Mouse (Mus musculus) MEL (cell line): Measurements from ENCODE around the gene Olfr1099. TPM values are rescaled to one million over a fixed set of nuclear protein-coding genes. Genes with fewer than 3 reads are reported as not detected.

Experiments used
- DNase-seq: peaks from one replicate; pipeline ENCODE4 v3.0.0; 2011; ENCODE audit warnings: low read depth, low spot score
- H3K27ac ChIP-seq: 2 replicates; pipeline ENCODE4 v1.5.1; 2012; ENCODE audit warnings: low read depth, mild to moderate bottlenecking, control low read depth, low read length, moderate library complexity; ENCODE audit not compliant: control insufficient read depth
- H3K27me3 ChIP-seq, 2 experiments: fragments of 150-350 bp in 1 of 2; sonication (generic) in 1 of 2; 2 replicates each; pipeline ENCODE4 v1.6.1; 2012; ENCODE audit warnings: low read length in 2 of 2, mild to moderate bottlenecking in 2 of 2, improper control_type of control experiment in 1 of 2, moderate library complexity in 1 of 2; ENCODE audit not compliant: insufficient read depth in 2 of 2, control insufficient read depth in 1 of 2
- H3K36me3 ChIP-seq, 2 experiments: 2 replicates each; pipeline ENCODE4 v1.6.1; 2012 to 2014; ENCODE audit warnings: low read length in 2 of 2, improper control_type of control experiment in 1 of 2, inconsistent platforms in 1 of 2, mild to moderate bottlenecking in 1 of 2; ENCODE audit not compliant: insufficient read depth in 2 of 2, control insufficient read depth in 1 of 2
- H3K4me1 ChIP-seq, 2 experiments: fragments of 150-350 bp in 1 of 2; sonication (generic) in 1 of 2; 2 replicates each; pipeline ENCODE4 v1.6.1; 2012; ENCODE audit warnings: low read length in 2 of 2, improper control_type of control experiment in 1 of 2, mild to moderate bottlenecking in 1 of 2; ENCODE audit not compliant: insufficient read depth in 2 of 2, control insufficient read depth in 1 of 2
- H3K4me3 ChIP-seq, 2 experiments: fragments of 150-350 bp in 1 of 2; sonication (generic) in 1 of 2; 2 replicates each; pipeline ENCODE4 v1.5.1; 2012; ENCODE audit warnings: low read depth in 2 of 2, low read length in 2 of 2, mild to moderate bottlenecking in 2 of 2, moderate library complexity in 2 of 2, control low read depth in 1 of 2, improper control_type of control experiment in 1 of 2; ENCODE audit not compliant: control insufficient read depth in 1 of 2, insufficient read depth in 1 of 2
- H3K79me2 ChIP-seq: 2 replicates; pipeline ENCODE4 v1.6.1; 2012; ENCODE audit warnings: mild to moderate bottlenecking, low read length, moderate library complexity; ENCODE audit not compliant: control insufficient read depth, poor library complexity, insufficient read depth
- H3K9ac ChIP-seq: 2 replicates; pipeline ENCODE4 v1.6.1; 2012; ENCODE audit warnings: low read depth, mild to moderate bottlenecking, control low read depth, low read length, moderate library complexity; ENCODE audit not compliant: control insufficient read depth, poor library complexity, severe bottlenecking
- H3K9me3 ChIP-seq: fragments of 150-350 bp; sonication (generic); replicated peaks from 2 replicates; pipeline ENCODE4 v1.6.1; 2012; ENCODE audit warnings: mild to moderate bottlenecking, low read length, improper control_type of control experiment, moderate library complexity; ENCODE audit not compliant: insufficient read depth
- BHLHE40 ChIP-seq: IDR thresholded peaks from 2 replicates; pipeline ENCODE4 v1.6.1; 2012; ENCODE audit warnings: low read depth, mild to moderate bottlenecking, inconsistent platforms, low read length, improper control_type of control experiment, borderline replicate concordance
- CHD2 ChIP-seq: IDR thresholded peaks from 2 replicates; pipeline ENCODE4 v1.6.1; 2011; ENCODE audit warnings: low read length, improper control_type of control experiment
- CTCF ChIP-seq, 3 experiments: IDR thresholded peaks in 2 of 3; conservative IDR thresholded peaks in 1 of 3; 2 replicates each; pipeline ENCODE4 v1.5.1; 2011 to 2012; ENCODE audit warnings: low read length in 3 of 3, low read depth in 2 of 3, mild to moderate bottlenecking in 2 of 3, improper control_type of control experiment in 1 of 3, inconsistent platforms in 1 of 3, mixed read lengths in 1 of 3, moderate library complexity in 1 of 3; ENCODE audit not compliant: control insufficient read depth in 1 of 3, insufficient read depth in 1 of 3, poor library complexity in 1 of 3, severe bottlenecking in 1 of 3
- ETS1 ChIP-seq: IDR thresholded peaks from 2 replicates; pipeline ENCODE4 v1.6.1; 2012; ENCODE audit warnings: low read depth, mild to moderate bottlenecking, inconsistent platforms, low read length, improper control_type of control experiment, moderate library complexity
- GABPA ChIP-seq: IDR thresholded peaks from 2 replicates; pipeline ENCODE4 v1.6.1; 2012; ENCODE audit warnings: low read depth, mild to moderate bottlenecking, inconsistent platforms, low read length, improper control_type of control experiment, moderate library complexity
- HCFC1 ChIP-seq: IDR thresholded peaks from 2 replicates; pipeline ENCODE4 v1.6.1; 2012; ENCODE audit warnings: low read depth, mild to moderate bottlenecking, inconsistent platforms, low read length, improper control_type of control experiment, moderate library complexity
- MAX ChIP-seq: IDR thresholded peaks from 2 replicates; pipeline ENCODE4 v1.6.1; 2011; ENCODE audit warnings: low read length, improper control_type of control experiment
- MXI1 ChIP-seq: IDR thresholded peaks from 2 replicates; pipeline ENCODE4 v1.6.1; 2011; ENCODE audit warnings: mild to moderate bottlenecking, low read depth, low read length, improper control_type of control experiment
- MYB ChIP-seq: IDR thresholded peaks from 2 replicates; pipeline ENCODE4 v1.6.1; 2011; ENCODE audit warnings: mild to moderate bottlenecking, low read depth, low read length, improper control_type of control experiment
- NELFE ChIP-seq: IDR thresholded peaks from 2 replicates; pipeline ENCODE4 v1.6.1; 2011; ENCODE audit warnings: low read depth, low read length, improper control_type of control experiment
- POLR2A ChIP-seq, 2 experiments: IDR thresholded peaks; 2 replicates each; pipeline ENCODE4 v1.6.1; 2011 to 2012; ENCODE audit warnings: low read length in 2 of 2, mild to moderate bottlenecking in 2 of 2, control low read depth in 1 of 2, improper control_type of control experiment in 1 of 2, low read depth in 1 of 2, moderate library complexity in 1 of 2; ENCODE audit not compliant: control insufficient read depth in 1 of 2, insufficient read depth in 1 of 2, poor library complexity in 1 of 2
- POLR2AphosphoS5 ChIP-seq: IDR thresholded peaks from 2 replicates; pipeline ENCODE4 v1.6.1; 2012; ENCODE audit warnings: low read depth, borderline replicate concordance, mild to moderate bottlenecking, inconsistent platforms, low read length, moderate library complexity, mixed read lengths
- RAD21 ChIP-seq: IDR thresholded peaks from 2 replicates; pipeline ENCODE4 v1.6.1; 2011; ENCODE audit warnings: mild to moderate bottlenecking, low read depth, low read length, improper control_type of control experiment
- SMC3 ChIP-seq: IDR thresholded peaks from 2 replicates; pipeline ENCODE4 v1.6.1; 2011; ENCODE audit warnings: low read depth, low read length, improper control_type of control experiment
- TAL1 ChIP-seq: IDR thresholded peaks from 2 replicates; pipeline ENCODE4 v1.6.1; 2012; ENCODE audit warnings: mild to moderate bottlenecking, inconsistent platforms, low read length, moderate library complexity, mixed read lengths
- USF1 ChIP-seq: IDR thresholded peaks from 2 replicates; pipeline ENCODE4 v1.6.1; 2014; ENCODE audit warnings: low read depth, mild to moderate bottlenecking, inconsistent platforms, low read length, improper control_type of control experiment, moderate library complexity
- ZNF384 ChIP-seq: IDR thresholded peaks from 2 replicates; pipeline ENCODE4 v1.6.1; 2012; ENCODE audit warnings: low read depth, mild to moderate bottlenecking, inconsistent platforms, low read length, improper control_type of control experiment
- polyA plus RNA-seq, 2 experiments: library from polyadenylated mRNA; stranded (reverse) in 1 of 2; unstranded in 1 of 2; fragments of >175 nt in 1 of 2; fragments of >200 nt in 1 of 2; gene quantifications; 2 replicates each; pipeline versions ENCODE4 v1.2.1 to v1.2.4; 2012; ENCODE audit warnings: low replicate concordance in 2 of 2, low read depth in 1 of 2; ENCODE audit not compliant: insufficient read length in 2 of 2, insufficient read depth in 1 of 2, missing spikeins in 1 of 2
- total RNA-seq: library from RNA; depleted of rRNA; stranded (reverse); fragments of 300-350 nt; gene quantifications from 2 replicates; pipeline ENCODE4 v1.2.3, GENCODE M21; 2012; rRNA removed

Gene Olfr1099
- total RNA-seq (not detected in 2 replicates), polyA plus RNA-seq (not detected)

- H3K27me3 ChIP-seq = no peaks in the 10 kb centered on the region
- DNase-seq = no peak
- no peak within 1 kb of the TSS for H3K27ac ChIP-seq
- H3K79me2 ChIP-seq = no peaks in the 10 kb centered on the region
- TF ChIP-seq SMC3 (no peak), HCFC1 (no peak)
- H3K9me3 ChIP-seq = no peaks in the 10 kb centered on the region
- no peak within 1 kb of the TSS for H3K4me3 ChIP-seq
- H3K36me3 ChIP-seq = no peaks in the 10 kb centered on the region
- H3K4me1 ChIP-seq = no peaks in the 10 kb centered on the region
- no peak within 1 kb of the TSS for H3K9ac ChIP-seq
Measured at GRCm38 (mm10) chr2:86960593-86960992, at the start of gene Olfr1099. Gene Olfr1099 (minus strand): TSS chr2:86960693.

- Histone ChIP-seq H3K9me3 (no peaks in the 10 kb centered on the region), H3K27me3 (no peaks in the 10 kb centered on the region), H3K4me3 (no peak within 1 kb of the TSS), H3K9ac (no peak within 1 kb of the TSS), H3K36me3 (no peaks in the 10 kb centered on the region), H3K4me1 (no peaks in the 10 kb centered on the region), H3K79me2 (no peaks in the 10 kb centered on the region), H3K27ac (no peak within 1 kb of the TSS)
- DNase-seq = no peak
- no peak for TF ChIP-seq CTCF (IDR thresholded peaks at IDR 0.05 in 2 of 3, conservative IDR thresholded peaks at IDR 0.05 in 1 of 3; ENCODE audit: control insufficient read depth in 1 of 3, insufficient read depth in 1 of 3, low read depth in 2 of 3, low read length in 3 of 3, poor library complexity in 1 of 3, severe bottlenecking in 1 of 3)
- no peak for TF ChIP-seq RAD21
- TF ChIP-seq POLR2AphosphoS5 = no peak
- no peak for TF ChIP-seq SMC3
- TF ChIP-seq NELFE = no peak
- no peak for TF ChIP-seq USF1
- TF ChIP-seq HCFC1 = no peak
- no peak for TF ChIP-seq MYB
- TF ChIP-seq TAL1 = no peak
- TF ChIP-seq MAX = no peak
- TF ChIP-seq ZNF384 = no peak
Measured at GRCm38 (mm10) chr2:86998098-86998497, 37.6 kb upstream of the Olfr1099 start, which contains the start of gene Olfr1102. Gene Olfr1102 (plus strand): TSS chr2:86998398.

DNA sequence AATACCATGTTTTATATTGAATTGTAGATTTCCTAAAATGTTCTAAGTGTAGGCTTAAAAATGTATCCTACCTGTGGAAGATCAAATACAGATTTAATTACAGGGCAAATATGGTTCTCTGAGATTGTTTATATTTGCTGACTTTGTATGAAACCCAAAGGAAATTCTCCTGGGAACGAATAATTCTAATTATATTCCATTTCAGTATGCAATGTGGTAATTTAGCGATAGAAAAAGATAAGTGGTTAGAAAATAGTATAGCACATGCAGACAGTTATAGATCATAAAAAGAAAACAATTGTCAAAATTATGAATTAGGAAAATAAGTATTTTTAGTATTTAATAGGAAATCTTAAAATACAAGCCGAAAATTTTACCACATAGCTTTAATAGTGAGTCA lies 30.6 kb upstream of the Olfr1099 start, which contains the start of gene Olfr1101:
Olfr1101 (minus strand) TSS at position 101 of the 400 bp plus-strand sequence.
- H3K27ac ChIP-seq = no peak within 1 kb of the TSS
- H3K27me3 ChIP-seq = no peaks in the 10 kb centered on the region
- no peak for TF ChIP-seq USF1
- TF ChIP-seq CTCF (IDR thresholded peaks at IDR 0.05 in 2 of 3, conservative IDR thresholded peaks at IDR 0.05 in 1 of 3; ENCODE audit: control insufficient read depth in 1 of 3, insufficient read depth in 1 of 3, low read depth in 2 of 3, low read length in 3 of 3, poor library complexity in 1 of 3, severe bottlenecking in 1 of 3) = no peak
- TF ChIP-seq GABPA = no peak
- TF ChIP-seq ETS1 = no peak
- TF ChIP-seq BHLHE40 = no peak
- no peak for TF ChIP-seq MAX
- no peak for TF ChIP-seq POLR2A (IDR thresholded peaks at IDR 0.05; ENCODE audit: control insufficient read depth in 1 of 2, insufficient read depth in 1 of 2, low read depth in 1 of 2, low read length in 2 of 2, poor library complexity in 1 of 2)
- no peak for TF ChIP-seq CHD2
- TF ChIP-seq MXI1 = no peak
- no peaks in the 10 kb centered on the region for H3K36me3 ChIP-seq
- no peak for DNase-seq
- H3K9me3 ChIP-seq = no peaks in the 10 kb centered on the region
- H3K4me3 ChIP-seq = no peak within 1 kb of the TSS
- H3K9ac ChIP-seq = no peak within 1 kb of the TSS
- H3K4me1 ChIP-seq = no peaks in the 10 kb centered on the region
- H3K79me2 ChIP-seq = no peaks in the 10 kb centered on the region
